Mouse (Mus musculus): ENCODE data around the gene Gm1043. TPM values are rescaled to one million over a fixed set of nuclear protein-coding genes. Genes with fewer than 3 reads are reported as not detected.

Gene Gm1043
- polyA plus RNA-seq, 1 experiment = 0.19 TPM

GRCm38 (mm10) chr5:37109280-37109849 is 24.2 kb downstream of the Gm1043 start:
- DNase-seq (ENCODE audit: low spot score) = peak; percentile 53

- no peak for DNase-seq (ENCODE audit: low spot score)
Measured at GRCm38 (mm10) chr5:37112389-37112788, 27.2 kb downstream of the Gm1043 start.

- no peak for DNase-seq (ENCODE audit: low spot score)
Measured at GRCm38 (mm10) chr5:37117126-37117525, 32.0 kb downstream of the Gm1043 start.

GRCm38 (mm10) chr5:37118242-37118641 is 33.1 kb downstream of the Gm1043 start:
- DNase-seq (ENCODE audit: low spot score) = no peak

- DNase-seq (ENCODE audit: low spot score) = no peak
Measured at GRCm38 (mm10) chr5:37121186-37121680, 36.1 kb downstream of the Gm1043 start.

- DNase-seq (ENCODE audit: low spot score) = no peak
Measured at GRCm38 (mm10) chr5:37131841-37132240, 46.7 kb downstream of the Gm1043 start.

GRCm38 (mm10) chr5:37141745-37142144 is 56.6 kb downstream of the Gm1043 start:
- DNase-seq (ENCODE audit: low spot score) = no peak

- no peak for DNase-seq (ENCODE audit: low spot score)
Measured at GRCm38 (mm10) chr5:37147536-37147935, 62.4 kb downstream of the Gm1043 start.

- DNase-seq (ENCODE audit: low spot score) = no peak
Measured at GRCm38 (mm10) chr5:37150650-37151049, 65.5 kb downstream of the Gm1043 start.

GRCm38 (mm10) chr5:37154472-37154871 is 69.3 kb downstream of the Gm1043 start:
- no peak for DNase-seq (ENCODE audit: low spot score)

GRCm38 (mm10) chr5:37158408-37158807 is 73.2 kb downstream of the Gm1043 start:
- no peak for DNase-seq (ENCODE audit: low spot score)

- DNase-seq (ENCODE audit: low spot score) = peak; percentile 32
Measured at GRCm38 (mm10) chr5:37162871-37163781, 78.0 kb downstream of the Gm1043 start.

GRCm38 (mm10) chr5:37176466-37176865 is 91.3 kb downstream of the Gm1043 start:
- DNase-seq (ENCODE audit: low spot score) = no peak

GRCm38 (mm10) chr5:37177061-37177460 is 91.9 kb downstream of the Gm1043 start:
- no peak for DNase-seq (ENCODE audit: low spot score)

GRCm38 (mm10) chr5:37178811-37179210 is 93.6 kb downstream of the Gm1043 start:
- DNase-seq (ENCODE audit: low spot score) = no peak

GRCm38 (mm10) chr5:37179872-37180271 is 94.7 kb downstream of the Gm1043 start:
- no peak for DNase-seq (ENCODE audit: low spot score)

- DNase-seq (ENCODE audit: low spot score) = no peak
Measured at GRCm38 (mm10) chr5:37180624-37181023, 95.5 kb downstream of the Gm1043 start.

- DNase-seq (ENCODE audit: low spot score) = no peak
Measured at GRCm38 (mm10) chr5:37184605-37185004, 99.4 kb downstream of the Gm1043 start.

GRCm38 (mm10) chr5:37190378-37190777 is 105.2 kb downstream of the Gm1043 start:
- DNase-seq (ENCODE audit: low spot score) = no peak

GRCm38 (mm10) chr5:37196196-37196595 is 111.0 kb downstream of the Gm1043 start:
- no peak for DNase-seq (ENCODE audit: low spot score)

- DNase-seq (ENCODE audit: low spot score) = no peak
Measured at GRCm38 (mm10) chr5:37196666-37197250, 111.6 kb downstream of the Gm1043 start.

GRCm38 (mm10) chr5:37197423-37197822 is 112.3 kb downstream of the Gm1043 start:
- no peak for DNase-seq (ENCODE audit: low spot score)

Data from urinary bladder, adult 2 months (tissue).